Mouse (Mus musculus): ENCODE data around the gene Tanc2. TPM values are rescaled to one million over a fixed set of nuclear protein-coding genes. Genes with fewer than 3 reads are reported as not detected.
A peak's percentile ranks its signal among the peaks of the same experiment; 100 is the strongest.

Tanc2 gene
- total RNA-seq (2015) (3.0 and 3.4 TPM in 2 replicates), total RNA-seq (2017) (1.1 and 1.5 TPM in 2 replicates)

GRCm38 (mm10) chr11:105589877-105590641 is at the start of gene Tanc2:
Gene Tanc2 (plus strand): TSS chr11:105589986.
- ATAC-seq (replicated peaks; ENCODE audit: poor library complexity): 0 out of 2 replicates have a peak, but pooled peaks have one; percentile 17

DNA sequence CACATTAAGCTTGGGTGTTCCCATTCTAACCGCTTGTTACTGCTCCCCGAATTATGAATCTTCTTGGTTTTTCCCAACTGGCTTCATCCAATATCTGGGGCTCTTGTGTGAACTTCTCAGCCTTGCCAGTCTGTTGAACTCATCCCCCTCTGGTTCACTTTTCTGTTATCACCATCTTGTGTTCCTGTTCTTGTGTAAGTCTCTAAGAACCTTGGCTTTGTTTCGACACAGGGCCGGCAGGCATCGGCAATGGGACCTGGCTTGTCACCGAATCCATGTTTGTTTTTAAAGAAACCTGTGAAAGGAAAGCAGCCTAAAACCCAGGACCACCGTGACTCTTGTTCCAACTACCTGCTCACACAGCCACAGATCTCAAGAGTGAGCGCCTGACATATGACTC is 49.0 kb upstream of the Tanc2 start:
- no peak for ATAC-seq (replicated peaks; ENCODE audit: poor library complexity)

GRCm38 (mm10) chr11:105541366-105541765 is 48.4 kb upstream of the Tanc2 start:
- ATAC-seq (replicated peaks; ENCODE audit: poor library complexity): no peak

DNA sequence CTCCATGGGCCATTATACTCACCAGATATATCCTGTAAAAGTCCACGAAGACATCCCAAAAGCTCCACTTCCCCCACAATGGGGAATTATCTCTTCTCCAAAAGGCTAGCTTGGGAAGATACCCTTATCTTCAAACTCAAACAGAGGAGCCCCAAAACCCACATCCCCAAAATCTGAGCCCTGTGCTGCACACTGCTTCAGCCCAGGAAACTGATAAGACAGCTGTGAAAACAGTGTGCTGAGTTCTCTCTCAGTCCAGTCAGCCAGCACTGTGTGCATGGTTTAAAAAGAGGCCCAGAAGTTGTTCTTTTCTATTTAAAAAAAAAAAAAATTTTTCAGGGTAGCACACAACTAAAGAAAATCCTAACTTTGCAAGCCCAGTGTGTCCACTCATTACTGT is 47.7 kb upstream of the Tanc2 start:
- no peak for ATAC-seq (replicated peaks; ENCODE audit: poor library complexity)

DNA sequence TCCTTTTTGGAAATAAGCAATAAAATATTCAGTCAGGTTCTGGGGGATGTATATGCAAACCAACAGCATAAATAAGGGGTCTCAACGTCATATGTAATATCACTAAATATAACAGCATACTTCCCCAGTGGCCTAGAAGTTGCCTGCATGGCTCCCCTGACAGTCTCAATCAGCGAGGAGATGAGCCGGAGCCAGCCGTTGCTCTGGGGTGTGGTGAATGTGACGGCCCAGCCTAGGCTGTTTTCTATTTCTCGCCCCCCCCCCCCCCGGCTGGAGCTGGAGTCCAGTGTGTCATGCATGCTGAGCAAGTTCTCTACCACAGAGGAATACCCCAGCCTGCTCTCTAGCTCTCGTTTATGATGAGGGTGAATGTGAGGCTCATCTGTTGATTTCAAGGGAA is 44.0 kb upstream of the Tanc2 start:
- ATAC-seq (replicated peaks; ENCODE audit: poor library complexity): no peak

DNA sequence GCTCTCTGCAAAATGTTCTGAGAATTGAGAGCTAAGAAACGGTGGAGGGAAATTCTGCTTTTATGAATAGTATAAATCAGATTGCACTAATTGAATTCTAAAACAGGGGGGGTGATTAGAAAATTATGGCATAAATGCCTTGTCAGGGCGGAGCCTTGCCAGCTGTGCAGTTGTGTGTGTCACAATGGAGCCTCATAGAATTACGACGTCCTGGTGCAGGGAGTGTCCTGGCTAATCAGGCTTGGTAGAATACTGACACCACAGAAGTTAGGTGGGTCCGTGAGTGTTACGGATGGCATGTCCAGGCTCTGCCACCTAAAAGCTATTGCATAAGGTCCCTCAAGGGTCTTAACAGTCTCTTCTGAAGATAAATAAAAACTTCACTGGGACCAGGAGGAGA is 43.4 kb upstream of the Tanc2 start:
- ATAC-seq (replicated peaks; ENCODE audit: poor library complexity): no peak

GRCm38 (mm10) chr11:105548383-105548782 is 41.4 kb upstream of the Tanc2 start:
- ATAC-seq (replicated peaks; ENCODE audit: poor library complexity): no peak

DNA sequence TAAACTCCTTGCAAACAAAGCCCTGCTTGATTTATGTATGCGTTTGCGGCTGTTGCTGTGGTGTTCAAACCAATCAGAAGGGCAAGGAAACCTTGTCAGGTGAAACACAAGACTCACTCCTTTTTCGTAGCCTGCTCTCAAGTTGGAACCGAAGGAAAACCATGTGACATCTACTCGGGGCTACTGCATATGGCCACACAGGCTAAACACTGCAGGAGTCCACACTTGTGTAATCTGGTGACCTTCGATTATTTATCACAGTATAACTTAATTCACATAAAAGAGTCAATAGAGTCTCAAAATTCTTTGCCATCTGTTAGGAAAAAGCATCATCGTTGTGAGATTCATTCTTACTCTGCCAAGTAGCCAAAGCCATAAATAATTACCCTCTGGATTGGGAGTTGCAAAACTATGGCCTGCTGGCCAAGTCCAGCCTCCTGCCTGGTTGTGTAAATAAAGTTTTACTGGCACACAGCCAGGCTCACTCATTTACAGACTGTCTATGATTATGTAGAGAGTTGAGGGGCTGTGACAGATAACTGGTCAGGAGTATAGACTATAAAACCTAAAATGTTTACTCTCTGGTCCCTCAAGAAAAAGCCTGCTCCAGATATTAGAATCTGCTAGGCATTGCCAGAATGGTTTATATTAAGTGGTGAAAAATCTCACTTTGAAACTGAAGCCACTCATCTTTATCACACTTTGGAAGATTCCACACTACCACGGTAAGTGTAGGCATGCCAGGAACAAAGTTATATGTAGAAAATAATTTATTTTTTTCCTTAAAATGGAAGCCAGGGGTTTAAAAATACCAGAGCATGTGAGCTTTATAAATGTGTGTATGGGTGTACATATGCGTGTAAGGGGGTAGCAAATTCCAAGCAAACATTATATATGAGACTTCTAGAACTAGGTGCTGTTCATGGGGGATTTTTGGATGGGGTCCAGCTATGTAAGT is 40.3 kb upstream of the Tanc2 start:
- ATAC-seq (replicated peaks; ENCODE audit: poor library complexity): no peak

DNA sequence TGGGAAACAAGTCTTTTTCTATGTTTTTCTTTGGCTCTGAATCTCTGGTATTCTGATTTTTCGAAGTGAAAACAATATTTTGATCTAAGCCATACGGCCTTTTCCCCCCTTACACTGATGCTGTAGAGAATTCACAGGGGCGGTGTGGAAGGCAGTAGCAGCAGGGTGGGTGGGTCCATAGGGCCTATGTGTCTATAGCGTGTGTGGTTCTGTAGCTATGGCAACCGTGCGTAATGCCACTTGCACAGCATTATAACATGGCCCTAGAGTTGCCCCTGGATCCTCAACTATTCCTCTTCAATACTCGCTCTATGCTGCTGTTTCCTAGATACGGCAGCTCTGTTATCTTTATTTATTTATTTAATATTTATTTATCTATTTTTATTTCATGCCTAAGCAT is 32.5 kb upstream of the Tanc2 start:
- no peak for ATAC-seq (replicated peaks; ENCODE audit: poor library complexity)

DNA sequence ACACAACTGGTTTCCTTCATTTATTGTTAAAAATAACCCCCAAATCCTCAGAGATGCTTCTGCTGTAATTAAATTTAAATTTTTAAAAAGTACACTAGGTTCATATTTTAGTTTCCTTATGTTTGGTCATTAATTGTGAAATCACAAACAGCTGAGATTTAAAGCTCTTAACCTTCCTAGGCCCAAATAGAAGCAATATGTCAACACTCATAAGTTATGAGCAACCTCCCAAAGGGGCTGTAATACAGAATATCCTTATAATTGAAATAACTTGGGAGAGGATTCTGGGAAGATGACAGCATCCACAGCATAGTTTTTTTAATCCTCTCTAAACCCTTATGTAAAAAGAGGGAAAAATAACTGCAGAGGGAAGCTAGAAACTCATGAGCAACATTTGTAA is 31.7 kb upstream of the Tanc2 start:
- no peak for ATAC-seq (replicated peaks; ENCODE audit: poor library complexity)

DNA sequence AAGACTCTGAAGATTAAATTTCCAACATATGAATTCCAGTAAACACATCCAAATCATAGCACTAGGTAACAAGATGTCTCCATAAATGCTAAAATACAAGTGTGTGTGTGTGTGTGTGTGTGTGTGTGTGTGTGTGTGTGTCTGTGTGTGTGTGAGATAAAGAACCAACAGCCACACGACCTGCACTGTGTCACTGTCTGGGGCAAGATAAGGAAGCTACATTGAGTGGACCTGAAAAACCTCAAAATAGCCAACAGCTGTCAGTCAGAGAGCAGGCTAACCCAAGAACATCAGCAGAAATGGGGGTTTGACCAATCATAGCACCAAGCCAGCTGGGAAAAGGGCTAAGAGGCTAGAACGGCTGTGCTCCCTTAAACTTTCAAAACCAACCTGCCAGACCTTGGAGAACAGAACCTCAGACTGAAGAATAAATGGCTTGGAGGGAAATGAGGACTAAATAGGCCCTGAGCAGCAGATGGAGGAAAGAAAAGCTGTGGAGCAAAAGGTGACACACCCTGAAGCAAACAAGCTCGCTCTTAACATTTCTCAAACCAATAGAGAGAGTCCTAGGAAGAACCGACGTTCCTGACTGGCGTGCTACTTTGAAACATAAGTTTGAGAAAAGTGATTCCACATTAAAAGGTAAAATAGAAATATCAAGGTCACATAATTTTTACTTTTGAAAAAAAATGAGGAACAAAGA is 30.8 kb upstream of the Tanc2 start:
- peak; percentile 65 for ATAC-seq (replicated peaks; ENCODE audit: poor library complexity)

DNA sequence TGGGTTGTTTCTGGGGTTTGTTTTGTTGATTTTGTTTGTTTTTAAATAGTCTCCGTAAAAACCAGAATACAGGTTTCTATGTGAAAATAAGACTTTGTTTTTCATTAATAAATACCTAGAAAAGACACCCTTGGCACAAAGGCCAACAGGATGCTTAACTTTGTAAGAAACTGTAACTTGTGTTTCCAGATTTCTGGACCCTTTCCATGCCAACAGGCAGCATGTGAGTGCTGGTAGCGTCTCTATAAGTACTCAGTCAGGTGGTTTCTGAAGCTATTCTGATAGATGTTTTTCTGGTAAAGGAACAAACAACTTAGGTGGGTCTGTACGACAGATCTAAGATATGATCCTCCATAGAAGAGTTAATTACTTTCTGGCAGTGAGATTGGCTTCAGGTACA is 26.2 kb upstream of the Tanc2 start:
- no peak for ATAC-seq (replicated peaks; ENCODE audit: poor library complexity)

DNA sequence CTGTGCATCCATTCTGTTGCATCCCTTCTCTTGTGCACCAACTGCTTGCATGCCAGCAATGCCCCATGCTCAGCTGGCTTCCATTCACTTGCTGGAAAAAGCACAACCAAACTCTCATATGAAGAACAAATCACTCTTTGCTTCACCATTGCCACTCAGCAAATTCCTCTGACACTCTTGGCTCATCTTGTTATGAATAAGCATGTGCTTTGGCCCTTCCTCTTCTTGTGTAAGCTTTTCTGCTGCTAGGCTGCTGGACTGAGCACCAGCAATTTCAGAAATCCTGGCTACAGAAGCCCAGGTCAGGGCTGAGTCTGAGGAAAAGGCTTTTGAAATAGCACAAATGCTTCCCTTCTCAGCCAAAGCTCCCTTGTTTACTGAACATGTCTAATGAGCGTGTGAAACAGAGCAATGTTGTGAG is 22.6 kb upstream of the Tanc2 start:
- ATAC-seq (replicated peaks; ENCODE audit: poor library complexity): no peak

- no peak for ATAC-seq (replicated peaks; ENCODE audit: poor library complexity)
Observed at GRCm38 (mm10) chr11:105571996-105572395, 17.8 kb upstream of the Tanc2 start.

GRCm38 (mm10) chr11:105574241-105574640 is 15.5 kb upstream of the Tanc2 start:
- ATAC-seq (replicated peaks; ENCODE audit: poor library complexity): no peak

- ATAC-seq (replicated peaks; ENCODE audit: poor library complexity): no peak
Observed at GRCm38 (mm10) chr11:105577211-105577610, 12.6 kb upstream of the Tanc2 start.

DNA sequence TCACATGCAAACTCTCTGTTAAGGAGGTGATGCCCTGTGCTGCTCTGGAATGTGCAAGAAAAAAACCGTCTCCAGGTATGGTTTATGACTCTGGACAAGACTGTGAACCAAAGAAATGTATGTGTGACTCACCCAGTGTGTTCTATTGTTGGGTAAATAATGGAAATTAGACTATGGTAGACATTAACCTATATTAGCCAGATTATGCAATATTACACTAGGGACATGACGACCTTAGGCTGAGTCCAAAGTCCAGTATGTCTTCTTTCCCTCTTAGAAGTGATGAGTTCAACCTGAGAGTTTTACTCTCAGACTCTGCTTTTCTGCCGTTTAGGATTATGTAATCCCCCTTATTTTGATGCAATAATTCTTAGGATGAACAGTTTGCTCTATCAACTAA is 7.8 kb upstream of the Tanc2 start:
- ATAC-seq (replicated peaks; ENCODE audit: poor library complexity): no peak

- ATAC-seq (replicated peaks; ENCODE audit: poor library complexity): peak; percentile 79
Observed at GRCm38 (mm10) chr11:105589231-105589876, 432 bp upstream of the Tanc2 start.

- peak; percentile 86 for ATAC-seq (replicated peaks; ENCODE audit: poor library complexity)
Observed at GRCm38 (mm10) chr11:105591905-105592304, 2.1 kb downstream of the Tanc2 start.

DNA sequence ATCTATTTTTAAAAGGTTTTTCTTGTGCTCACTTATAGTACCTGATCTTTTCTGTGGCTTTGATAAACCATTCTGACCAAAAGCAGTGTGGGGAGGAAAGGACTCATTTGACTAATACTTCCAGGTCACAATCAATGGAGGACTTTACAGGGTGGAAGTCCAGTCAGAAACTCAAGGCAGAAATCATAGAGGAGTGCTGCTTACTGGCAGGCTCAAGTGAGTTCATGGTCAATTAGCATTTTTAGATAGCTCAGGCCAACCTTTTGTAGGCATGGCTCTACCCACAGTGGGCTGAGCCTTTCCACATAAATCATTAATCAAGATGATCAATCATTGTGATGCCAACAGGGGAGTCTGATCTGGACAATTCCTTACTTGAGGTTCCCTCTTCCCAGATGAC is 12.4 kb downstream of the Tanc2 start:
- no peak for ATAC-seq (replicated peaks; ENCODE audit: poor library complexity)

GRCm38 (mm10) chr11:105626201-105626600 is 36.4 kb downstream of the Tanc2 start:
- ATAC-seq (replicated peaks; ENCODE audit: poor library complexity): no peak
